Mouse (Mus musculus): ENCODE results near the gene Cmklr1.
A peak's percentile ranks its signal among the peaks of the same experiment; 100 is the strongest.
"Not testable (repeated sequence)": the region's sequence is repeated elsewhere in the genome, so short reads cannot be mapped to it uniquely, and the experiment has no call there.

Cmklr1 gene

DNA sequence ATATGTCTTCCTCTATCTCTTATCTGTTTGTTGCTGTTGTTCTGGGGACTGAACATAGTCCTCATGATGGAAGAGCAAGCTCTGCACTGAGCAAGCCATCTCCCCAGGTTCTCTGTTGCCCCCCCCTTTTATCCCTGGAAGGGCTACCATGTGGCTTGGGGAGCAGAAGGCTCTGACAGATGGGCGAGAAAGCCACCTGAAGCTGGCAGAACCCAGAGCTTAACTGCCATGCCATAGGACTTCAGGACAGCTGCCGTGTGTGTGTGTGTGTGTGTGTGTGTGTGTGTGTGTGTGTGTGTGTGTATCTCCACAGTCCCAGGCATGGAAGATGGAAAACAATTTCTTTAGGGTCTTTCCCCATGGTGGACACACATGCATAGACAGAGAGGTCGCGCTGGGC lies 31.5 kb downstream of the Cmklr1 start:
- no peak for DNase-seq

DNA sequence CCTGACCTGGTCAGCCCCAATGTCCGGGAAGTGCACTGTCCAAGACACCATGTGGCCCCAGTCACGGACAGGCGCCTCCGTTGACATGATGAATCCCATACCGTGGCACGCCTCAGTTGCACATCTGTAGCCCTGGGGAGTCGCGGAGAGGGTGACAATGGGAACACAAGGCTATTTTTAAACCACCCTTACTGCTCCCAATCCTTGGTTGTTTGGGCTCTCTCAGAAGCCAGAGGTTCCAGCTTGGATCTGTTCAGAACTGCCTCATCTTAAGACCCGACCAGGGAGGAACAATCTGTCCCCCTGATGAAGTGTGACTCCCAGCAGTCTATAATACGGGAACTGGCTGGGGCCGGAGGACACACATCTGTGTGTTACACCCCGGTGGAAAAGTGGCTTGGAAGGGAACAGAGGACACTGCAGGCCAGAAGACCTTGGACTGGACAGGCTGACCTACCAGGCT lies 38.4 kb downstream of the Cmklr1 start:
- peak; percentile 99 for DNase-seq

DNA sequence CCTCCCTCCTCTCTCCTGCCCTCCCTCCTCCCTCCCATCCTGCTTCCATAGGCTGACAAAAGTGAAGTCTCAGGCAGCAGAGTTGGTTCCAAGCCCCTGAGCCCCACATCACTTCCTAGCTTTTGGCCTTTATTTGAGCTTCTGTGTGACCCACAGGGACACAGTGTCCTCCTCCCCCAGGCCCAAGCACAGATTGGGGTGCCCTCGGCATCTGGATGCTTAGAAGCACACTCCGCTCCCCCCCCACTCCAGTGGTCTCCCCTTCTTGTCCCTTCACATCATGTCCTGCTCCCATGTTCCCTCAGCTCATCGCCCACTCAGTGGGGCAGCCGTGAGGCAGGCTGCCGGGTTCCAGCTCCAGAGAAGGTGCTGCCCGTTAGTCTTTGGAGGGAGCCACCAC lies 39.1 kb downstream of the Cmklr1 start:
- peak; percentile 91 for DNase-seq

DNA sequence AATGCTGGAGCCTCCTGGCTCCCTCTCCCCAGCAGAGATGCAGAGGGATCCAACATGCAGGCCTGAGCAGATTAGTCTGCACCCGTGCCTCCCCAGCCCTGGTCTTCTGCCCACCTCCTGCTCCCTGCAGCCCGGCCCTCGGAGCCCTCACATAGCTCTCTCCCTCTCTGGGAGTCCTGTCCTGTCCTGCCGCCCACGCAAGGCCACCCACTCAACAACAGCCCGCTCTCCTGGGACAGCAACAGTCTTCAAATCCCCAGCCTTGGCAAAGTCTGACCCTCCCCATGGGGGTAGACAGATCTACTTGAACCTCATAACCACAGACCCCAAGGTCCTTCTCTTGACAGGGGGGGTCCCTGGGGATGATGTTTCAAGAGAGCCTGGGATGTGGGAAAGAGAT lies 39.7 kb downstream of the Cmklr1 start:
- DNase-seq, result peak; percentile 92

DNA sequence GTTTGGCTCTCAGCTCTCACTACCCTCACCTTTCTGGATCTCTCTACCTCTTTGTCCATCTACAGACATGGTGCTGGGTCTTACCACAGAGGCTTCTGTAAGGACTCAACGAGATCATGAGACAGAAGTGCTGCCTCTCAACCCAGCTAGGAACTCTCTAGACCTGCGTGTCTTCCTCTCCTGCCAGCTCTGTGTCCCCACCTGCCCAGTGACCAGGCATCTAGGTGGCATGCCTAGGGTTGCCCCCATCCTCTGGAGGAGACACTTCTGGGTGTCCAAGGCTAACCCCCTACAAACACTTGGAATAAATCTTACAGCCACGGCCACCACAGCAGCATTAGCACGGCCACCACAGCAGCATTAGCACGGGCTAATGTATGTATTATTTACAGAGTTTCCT lies 40.3 kb downstream of the Cmklr1 start:
- DNase-seq, result peak; percentile 90

DNA sequence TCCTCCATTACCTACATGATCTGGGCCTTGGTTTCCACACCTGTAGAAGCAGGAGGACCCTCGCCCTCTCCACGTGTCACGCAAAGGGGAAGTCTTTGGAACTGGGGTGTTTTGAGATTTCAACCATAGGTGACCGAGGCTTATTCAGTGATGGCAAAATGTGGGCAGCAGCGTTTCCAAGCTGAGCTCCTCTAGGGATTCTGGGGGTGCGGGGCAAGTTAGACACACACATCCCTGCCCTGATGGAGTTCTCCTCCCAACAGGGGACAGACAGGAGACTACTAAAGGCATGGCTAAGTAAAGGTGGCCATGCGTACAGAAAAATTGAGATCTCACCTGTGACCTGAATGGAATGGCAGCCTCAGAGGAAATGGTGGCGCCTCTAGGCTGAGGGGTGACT lies 41.7 kb downstream of the Cmklr1 start:
- peak; percentile 92 for DNase-seq

DNA sequence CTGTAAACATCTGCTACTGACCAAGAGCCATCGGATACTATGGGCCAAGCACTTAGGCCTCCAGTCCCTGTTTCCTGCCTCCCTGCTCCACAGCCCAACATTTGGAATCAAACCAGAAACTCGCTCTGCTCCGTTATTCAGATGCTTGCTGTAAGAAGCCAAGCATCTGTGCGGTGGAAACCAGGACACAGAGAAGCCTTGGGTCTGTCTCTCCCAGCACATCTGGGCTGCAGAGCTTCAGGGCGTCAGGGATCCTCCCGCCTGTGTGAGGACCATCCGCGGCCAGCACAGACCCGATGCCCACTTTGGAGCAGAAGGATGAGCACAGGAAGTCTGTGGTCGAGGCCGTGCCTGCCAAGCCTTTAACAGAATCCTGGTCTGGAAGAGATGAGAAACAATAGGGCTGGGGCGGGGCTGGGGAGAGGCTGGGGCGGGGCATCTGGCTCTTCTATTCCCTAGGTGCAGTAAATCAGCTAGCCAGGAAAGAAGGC lies 42.2 kb downstream of the Cmklr1 start:
- DNase-seq, result peak; percentile 98

DNA sequence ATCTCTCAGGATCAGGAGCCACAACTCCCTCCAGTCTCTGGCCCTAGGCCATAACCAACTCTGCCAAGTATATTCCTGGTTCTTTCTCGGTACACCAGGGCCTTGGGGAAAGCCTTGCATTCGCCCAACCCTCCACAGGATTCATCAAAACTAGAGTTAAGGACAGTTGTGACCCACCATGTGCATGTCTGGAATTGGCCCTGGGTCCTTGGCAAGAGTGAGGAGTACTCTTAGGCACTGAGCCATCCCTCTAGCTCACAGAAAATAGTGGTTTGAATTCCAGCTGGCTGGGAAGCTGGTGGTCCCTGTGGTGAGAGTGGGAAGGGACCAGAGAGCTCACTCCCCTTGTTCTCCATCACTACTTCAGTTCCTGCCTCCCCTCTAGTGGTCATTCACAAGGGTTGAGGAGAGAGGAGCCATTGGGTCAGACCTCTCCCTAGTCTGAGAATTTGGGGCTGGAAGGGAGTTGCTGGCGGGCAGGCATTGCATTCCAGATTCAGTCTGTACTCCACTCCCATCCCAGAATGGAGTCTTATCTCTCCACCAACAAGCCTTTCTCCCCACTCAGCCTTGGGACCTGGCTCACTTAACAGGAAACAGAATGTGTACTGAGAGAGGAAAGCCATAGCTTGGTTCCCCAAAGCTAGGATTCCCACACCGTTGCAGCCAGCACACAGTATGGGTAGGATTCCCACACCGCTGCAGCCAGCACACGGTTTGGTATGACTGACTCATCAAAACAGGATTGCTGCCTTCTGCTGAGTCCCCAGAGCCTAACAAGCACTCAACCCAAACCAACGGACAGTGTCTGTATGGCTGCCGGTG lies 43.1 kb downstream of the Cmklr1 start:
- DNase-seq, result peak; percentile 97

DNA sequence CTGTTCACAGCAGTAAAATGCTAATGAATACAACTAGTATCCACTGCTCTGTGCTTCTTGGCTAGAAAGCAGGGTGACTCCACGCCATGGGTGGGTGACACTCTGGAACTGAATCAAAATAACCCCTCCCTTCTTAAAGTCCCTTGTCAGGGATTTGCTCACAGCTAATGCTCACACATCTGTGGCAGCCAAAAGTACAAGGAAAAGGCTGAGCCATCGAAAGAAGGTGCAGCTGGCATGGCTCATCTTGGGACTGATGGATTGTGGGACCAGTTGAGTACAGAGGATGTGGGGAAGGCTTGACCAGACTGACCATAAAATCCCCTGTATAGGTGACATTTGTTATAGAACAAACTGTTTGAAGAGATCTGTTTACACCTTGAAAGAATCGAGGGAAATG lies 44.1 kb downstream of the Cmklr1 start:
- no peak for DNase-seq

DNA sequence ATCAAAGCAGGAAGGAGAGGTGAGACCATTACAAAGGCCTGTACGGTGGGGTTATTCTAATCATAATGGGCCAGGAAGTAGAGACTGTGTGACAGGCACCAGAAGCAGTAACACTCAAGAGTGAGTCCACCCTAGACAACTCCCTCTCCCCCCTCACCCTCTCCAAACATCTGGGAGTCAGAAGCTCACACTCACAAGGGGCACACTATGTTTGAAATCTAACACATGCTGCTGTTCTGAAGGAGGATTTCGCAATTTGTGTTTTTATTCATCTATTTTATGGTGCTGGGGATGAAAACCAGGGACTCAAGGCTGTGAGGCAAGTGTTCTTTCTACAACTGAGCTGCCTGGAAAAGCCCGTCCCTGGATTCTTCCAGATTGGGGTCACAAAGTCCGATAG lies 45.5 kb downstream of the Cmklr1 start:
- DNase-seq, result no peak

DNA sequence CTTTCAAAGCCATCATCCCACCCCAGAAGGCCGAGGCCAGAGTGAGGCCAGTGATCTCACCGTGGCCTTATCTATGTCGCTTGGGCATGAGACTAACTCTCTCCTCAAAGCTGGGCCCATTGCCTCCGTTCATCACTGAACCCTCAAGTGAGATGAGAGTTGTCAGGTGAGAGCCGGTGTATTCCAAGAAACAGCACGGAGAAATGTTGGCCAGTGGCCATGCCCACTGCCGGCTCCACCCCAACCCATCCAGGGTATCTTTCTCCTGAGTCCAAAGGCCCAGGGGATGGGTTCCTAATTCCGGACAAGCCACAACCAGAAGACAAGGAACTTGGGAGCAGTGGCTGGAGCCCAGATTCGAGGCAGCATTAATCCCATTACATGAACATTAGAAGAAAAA lies 46.8 kb downstream of the Cmklr1 start:
- DNase-seq, result peak; percentile 85

DNA sequence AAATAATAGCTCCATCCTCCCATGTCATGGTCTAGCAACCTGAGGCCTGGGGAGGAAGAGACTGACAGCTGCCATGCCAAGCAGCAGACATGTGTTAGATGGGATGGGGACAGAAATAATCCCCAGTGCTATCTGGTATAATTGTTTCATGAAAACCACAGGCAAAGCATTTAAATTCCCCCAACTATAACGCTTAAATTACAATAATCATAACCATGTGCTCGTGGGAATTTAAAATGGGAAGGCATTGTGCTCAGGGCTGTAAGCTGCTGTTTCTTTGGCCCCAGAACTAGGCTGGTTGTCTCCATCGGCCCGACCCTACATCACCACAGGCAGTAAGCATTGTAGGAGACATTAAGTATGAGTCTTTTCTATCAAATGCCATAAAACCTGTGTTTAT lies 49.4 kb downstream of the Cmklr1 start:
- DNase-seq, result no peak

DNA sequence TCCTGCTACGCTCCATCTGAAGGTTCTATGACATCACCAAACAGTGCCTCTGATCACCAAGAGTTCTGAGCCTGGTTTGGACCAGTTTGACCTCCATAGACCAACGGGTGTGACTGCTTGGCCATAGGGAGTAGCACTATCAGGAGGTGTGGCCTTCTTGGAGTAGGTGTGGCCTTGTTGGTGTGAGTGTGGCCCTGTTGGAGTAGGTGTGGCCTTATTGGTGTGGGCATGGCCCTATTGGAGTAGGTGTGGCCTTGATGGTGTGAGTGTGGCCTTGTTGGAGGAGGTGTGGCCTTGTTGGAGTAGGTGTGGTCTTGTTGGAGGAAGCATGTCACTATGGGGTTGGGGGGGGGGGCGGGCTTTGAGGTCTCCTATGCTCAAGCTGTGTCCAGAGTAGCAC lies 50.0 kb downstream of the Cmklr1 start:
- DNase-seq, result no peak

DNA sequence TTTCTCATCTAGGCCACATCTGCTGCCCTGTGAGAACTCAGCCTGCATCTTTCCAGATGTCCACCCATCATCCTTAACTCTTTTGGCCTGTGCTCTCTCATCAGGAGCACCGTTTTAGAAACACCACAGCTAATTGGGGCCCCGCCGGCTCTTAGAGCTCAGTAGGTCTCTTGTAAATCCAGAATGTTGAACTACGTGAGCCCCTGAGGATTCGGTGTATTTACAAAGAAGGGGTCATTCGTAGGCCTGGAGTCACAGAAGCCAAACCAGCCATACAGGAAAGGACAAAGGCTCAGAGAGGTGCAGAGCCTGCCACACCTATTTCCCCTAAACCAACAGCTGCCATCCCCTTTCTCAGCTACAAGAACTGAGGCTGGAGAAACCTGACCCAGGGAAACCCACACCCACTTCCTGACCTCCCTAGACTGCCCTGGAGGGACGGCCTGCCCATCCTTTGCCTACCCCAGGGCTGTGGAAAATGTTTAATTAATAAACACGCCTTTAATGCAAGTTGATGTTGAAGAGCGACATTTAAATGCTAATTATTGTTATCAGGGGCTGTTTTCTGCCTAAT lies 53.4 kb downstream of the Cmklr1 start:
- peak; percentile 85 for DNase-seq

DNA sequence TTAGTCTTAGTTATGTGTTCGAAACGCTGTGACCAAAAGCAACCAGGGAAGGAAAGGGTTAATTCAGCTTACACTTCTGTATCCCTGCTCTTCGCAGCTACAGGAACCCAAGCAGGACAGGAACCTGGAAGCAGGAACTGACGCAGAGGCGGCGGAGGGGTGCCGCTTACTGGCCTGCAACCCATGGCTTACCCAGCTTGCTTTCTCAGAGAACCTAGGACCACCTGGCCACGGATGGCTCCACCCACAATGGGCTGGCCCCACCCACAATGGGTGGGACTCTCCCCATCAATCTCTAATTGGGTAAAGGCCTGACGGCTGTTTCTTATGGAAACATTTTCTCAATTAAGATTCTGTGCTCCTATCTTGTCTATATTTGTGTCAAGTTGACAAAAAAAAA lies 54.0 kb downstream of the Cmklr1 start:
- DNase-seq, result peak; percentile 82

DNA sequence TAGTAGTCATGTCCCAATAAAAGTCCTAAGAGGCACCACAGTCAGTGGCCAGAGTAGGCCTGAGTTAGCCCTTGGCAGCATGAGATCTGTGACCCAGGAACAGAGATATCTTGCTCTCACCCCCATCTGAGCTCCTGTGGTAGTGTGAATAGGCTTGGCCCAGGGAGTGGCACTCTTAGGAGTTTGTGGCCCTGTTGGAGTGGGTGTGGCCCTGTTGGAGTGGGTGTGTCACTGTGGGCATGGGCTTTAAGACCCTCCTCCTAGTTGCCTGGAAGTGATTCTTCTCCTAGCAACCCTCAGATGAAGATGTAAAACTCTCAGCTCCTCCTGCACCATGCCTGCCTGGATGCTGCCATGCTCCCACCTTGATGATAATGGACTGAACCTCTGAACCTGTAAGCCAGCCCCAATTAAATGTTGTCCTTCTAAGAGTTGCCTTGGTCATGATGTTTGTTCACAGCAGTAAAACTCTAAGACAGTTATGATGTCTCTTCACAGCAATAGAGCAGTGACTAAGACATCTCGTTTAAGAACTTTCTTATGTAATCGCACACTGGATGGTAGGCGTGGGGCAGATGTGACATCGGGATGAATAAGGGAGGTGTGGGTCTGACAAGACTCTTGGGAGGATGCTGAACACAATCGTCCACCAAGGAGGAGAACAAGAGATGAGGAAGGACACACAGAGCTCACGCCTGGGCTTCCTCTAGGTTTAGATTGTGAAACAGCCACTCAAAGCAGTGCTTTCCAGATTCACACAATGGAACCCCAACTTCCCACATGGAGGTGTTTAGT lies 56.1 kb downstream of the Cmklr1 start:
- DNase-seq, result no peak

DNA sequence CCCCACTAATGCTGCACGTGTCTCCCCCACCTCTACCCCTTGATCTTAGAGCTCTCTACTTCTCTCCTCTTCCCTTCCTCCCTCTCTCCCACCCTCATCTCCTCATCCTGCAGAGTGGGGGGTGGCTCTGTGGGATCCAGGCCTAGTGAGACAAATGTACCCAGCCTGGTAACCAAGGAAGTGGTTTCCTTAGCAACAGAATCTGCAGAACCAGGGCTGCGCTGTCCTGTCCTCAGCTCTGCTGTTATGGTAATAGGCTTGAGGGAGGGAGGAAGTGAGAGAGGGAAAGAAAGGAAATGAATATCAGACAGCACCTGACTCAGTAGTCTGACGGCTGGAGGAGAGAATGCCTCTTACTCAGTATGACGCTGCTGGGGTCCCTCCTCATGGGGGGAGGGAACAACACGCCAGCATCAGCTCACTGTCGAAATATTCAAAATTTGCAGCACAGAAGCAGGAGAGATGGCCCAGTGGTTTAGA lies 58.4 kb downstream of the Cmklr1 start:
- no peak for DNase-seq

DNA sequence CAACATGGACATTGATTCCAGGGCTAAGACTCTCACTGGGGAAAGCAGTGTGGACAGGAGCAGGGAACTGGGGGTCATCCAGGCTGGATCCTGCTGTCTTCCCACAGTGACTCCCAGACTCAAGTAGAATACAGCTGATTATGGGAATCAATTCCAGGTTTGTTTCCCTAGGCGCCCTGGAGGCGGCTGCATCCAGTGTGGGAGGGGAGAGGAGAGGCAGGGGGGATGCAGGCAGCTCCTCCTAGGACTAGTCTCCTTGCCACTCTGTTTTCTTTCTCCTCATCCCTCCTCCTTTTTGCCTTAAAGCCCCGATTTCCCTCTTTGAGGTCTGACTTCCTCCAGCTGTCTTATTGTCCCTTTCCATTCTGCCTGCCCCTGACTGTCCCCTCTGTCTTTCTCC lies 59.1 kb downstream of the Cmklr1 start:
- DNase-seq, result no peak

DNA sequence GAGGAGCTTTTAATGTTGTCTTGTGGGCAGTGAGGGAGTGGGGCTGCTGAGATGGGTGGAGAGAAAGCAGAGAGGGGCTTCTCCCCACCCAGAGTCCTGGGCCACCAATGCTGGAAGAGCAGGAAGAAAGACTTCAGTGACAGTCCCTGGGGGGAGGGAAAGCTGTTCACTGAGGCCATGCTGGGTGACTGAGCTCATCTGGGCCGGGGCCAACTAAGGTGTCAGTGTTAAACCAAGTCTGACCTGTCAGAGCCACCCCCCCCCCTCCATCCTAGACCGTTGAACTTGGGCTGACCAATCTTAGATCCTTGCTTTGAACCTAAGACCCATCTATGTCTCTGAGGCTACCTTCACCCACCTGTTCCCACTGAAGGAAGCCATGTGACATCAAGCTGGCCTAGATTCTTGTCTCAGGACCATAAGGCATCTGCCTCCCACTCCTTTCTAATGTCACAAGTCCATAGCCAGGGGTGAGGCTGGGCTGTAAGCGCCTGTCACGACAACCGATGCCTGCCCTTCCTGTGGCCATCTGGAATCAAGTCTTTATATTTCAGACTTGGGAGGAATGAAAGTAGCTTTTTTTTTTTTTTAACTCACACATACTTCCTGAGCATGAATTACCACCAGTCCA lies 60.1 kb downstream of the Cmklr1 start:
- no peak for DNase-seq

DNA sequence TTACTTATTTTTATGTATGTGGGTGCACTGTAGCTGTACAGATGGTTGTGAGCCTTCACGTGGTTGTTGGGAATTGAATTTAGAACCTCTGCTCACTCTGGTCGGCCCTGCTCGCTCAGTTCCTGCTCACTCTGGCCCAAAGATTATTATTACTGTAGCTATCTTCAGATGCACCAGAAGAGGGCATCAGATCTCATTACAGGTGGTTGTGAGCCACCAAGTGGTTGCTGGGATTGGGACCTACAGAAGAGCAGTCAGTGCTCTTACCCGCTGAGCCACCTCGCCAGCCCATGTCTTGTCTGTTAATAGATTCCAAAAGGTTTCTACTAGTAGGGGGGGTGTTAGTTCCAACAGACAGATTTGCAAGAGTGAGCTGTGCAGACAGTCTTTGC lies 63.8 kb downstream of the Cmklr1 start:
- not testable (repeated sequence) for DNase-seq

DNA sequence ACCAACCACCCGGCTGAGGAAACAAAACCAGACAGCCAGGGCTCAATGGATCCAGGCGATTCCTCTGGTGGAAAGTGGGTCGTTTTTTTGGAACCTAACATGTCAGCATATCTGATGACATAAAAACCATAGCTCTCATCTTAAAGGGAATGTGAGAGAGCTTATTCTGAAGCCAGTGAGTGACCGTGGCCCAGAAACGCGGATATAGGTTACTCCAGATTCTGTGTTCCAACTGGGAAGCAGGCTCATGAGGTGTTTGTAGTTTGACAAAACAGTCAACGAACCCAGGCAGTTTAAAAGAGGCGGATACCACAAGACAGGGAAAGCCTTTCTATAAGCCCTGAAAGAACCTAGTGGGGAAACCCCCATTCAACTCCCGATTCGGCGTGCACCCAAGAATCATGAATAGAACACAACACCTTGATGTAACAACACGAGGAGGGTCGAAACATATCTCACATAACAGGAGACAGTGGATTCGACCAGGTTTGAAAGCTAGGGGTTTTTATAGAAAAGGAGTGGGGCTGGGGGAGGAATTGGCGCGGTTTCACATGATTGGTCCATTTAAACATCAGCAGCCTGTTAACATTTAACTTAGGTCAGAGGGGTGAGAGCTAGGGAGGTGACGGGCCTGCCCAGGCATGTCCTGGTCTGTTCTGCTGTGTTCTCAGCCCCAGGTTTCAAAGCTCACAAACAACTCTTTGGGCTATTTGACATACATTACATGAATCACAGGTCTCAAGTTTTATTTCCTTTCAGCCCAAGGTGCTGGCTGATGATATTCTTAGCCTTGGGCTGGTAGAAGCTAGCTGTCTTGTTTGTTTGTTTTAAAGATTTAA lies 64.4 kb downstream of the Cmklr1 start:
- DNase-seq, result not testable (repeated sequence)

DNA sequence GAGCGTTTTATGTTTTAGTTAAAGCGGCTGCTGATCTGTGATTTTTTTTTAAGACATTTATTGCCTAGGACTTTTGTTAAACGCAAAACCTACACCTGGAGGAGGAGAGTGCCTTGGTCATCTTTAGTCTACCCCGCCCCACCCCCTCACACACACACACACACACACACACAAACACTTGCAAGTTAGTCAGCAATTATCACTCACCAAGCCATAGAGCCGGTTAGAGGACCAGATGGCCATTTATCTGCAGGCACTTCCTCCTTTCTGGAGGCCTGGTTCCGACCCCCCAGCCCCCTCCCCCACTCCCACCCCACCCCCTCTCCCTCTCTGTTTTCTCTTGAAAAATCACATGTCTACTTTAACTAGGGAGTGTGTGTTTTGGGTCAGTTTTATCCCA lies 65.8 kb downstream of the Cmklr1 start:
- no peak for DNase-seq
